Mouse (Mus musculus) G1E (cell line): ENCODE measurements around the gene Plrg1. TPM values are rescaled to one million over a fixed set of nuclear protein-coding genes. Genes with fewer than 3 reads are reported as not detected.

Experiments used
- ATAC-seq: 2 replicates; pipeline ENCODE4 v1.8.0; 2016; ENCODE audit warnings: mild to moderate bottlenecking; ENCODE audit not compliant: insufficient number of reproducible peaks, poor library complexity, low FRiP score, severe bottlenecking; ENCODE audit errors: extremely low read depth
- DNase-seq: peaks from one replicate; pipeline ENCODE4 v3.0.0; 2012; ENCODE audit warnings: low spot score
- H3K27me3 ChIP-seq: 2 replicates; pipeline ENCODE4 v1.6.1; 2012; ENCODE audit warnings: mild to moderate bottlenecking, low read length, inconsistent platforms; ENCODE audit not compliant: insufficient read depth
- H3K36me3 ChIP-seq: replicated peaks from 2 replicates; pipeline ENCODE3; 2012; ENCODE audit warnings: mild to moderate bottlenecking, inconsistent platforms
- H3K4me1 ChIP-seq: 2 replicates; pipeline ENCODE4 v1.6.1; 2012; ENCODE audit warnings: low read depth, low read length, inconsistent platforms, mixed read lengths; ENCODE audit not compliant: insufficient read depth
- H3K4me3 ChIP-seq: 2 replicates; pipeline ENCODE4 v1.5.1; 2012; ENCODE audit warnings: low read depth, mild to moderate bottlenecking, inconsistent platforms, low read length, moderate library complexity, mixed read lengths
- H3K9me3 ChIP-seq: replicated peaks from 2 replicates; pipeline ENCODE4 v1.6.1; 2012; ENCODE audit warnings: inconsistent platforms
- CTCF ChIP-seq: IDR thresholded peaks from 2 replicates; pipeline ENCODE4 v1.5.1; 2012; ENCODE audit warnings: low read depth, low read length, inconsistent platforms, mixed read lengths
- GATA1 ChIP-seq: IDR thresholded peaks from 2 replicates; pipeline ENCODE4 v1.6.1; 2012; ENCODE audit warnings: borderline replicate concordance, low read length, inconsistent platforms, mixed read lengths
- GATA2 ChIP-seq: IDR thresholded peaks from 2 replicates; pipeline ENCODE4 v1.6.1; 2012; ENCODE audit warnings: low read depth, low read length, inconsistent platforms, borderline replicate concordance
- POLR2AphosphoS5 ChIP-seq: IDR thresholded peaks from 2 replicates; pipeline ENCODE4 v1.6.1; 2012; ENCODE audit warnings: low read depth, low read length, inconsistent platforms; ENCODE audit not compliant: insufficient replicate concordance
- TAL1 ChIP-seq: conservative IDR thresholded peaks from 2 replicates; pipeline ENCODE4 v1.6.1; 2012; ENCODE audit warnings: low read depth, low read length, inconsistent platforms, mixed read lengths
- polyA plus RNA-seq: library from polyadenylated mRNA; stranded (reverse); fragments of >175 nt; gene quantifications from 2 replicates; pipeline ENCODE4 v1.2.3, GENCODE M21; 2012
- total RNA-seq, 2 experiments: library from RNA; stranded (forward) in 1 of 2; stranded (reverse) in 1 of 2; fragments of 200-1000 nt in 1 of 2; fragments of >200 nt in 1 of 2; fragmentation: Nextera tagmentation in 1 of 2; gene quantifications; 2 replicates each; pipeline ENCODE4 v1.2.3; 2014 to 2017

The Plrg1 gene
- total and polyA plus RNA-seq, 3 experiments: 6.6 to 122 (median 99.5) TPM

DNA sequence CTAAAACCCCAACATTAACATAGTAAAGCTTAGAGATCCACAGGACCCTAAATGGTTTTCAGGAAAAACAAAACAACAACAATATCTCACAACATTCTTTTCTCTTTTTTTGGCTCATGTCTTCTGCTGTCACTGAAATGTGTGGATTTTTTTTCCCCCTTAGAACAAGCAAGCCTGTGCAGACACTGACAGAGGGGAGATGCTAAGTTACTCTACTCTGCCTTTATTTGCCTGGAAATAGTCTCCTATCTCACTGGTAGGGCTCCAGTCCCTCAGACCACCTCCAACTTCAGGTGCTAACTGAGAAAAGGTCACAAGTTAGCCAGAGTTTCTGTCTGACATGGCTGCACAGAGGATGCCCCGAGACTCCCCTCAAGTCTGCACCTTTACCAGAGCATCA, 43.8 kb downstream of the Plrg1 start:
- no peak for TF ChIP-seq TAL1
- no peak for TF ChIP-seq POLR2AphosphoS5
- Histone ChIP-seq H3K27me3 (no peaks in the 10 kb centered on the region), H3K4me1 (no peaks in the 10 kb centered on the region), H3K9me3 (no peaks in the 10 kb centered on the region), H3K36me3 (no peaks in the 10 kb centered on the region), H3K4me3 (no peak overlapping the region)
- DNase-seq (no peak), ATAC-seq (no peak)

DNA sequence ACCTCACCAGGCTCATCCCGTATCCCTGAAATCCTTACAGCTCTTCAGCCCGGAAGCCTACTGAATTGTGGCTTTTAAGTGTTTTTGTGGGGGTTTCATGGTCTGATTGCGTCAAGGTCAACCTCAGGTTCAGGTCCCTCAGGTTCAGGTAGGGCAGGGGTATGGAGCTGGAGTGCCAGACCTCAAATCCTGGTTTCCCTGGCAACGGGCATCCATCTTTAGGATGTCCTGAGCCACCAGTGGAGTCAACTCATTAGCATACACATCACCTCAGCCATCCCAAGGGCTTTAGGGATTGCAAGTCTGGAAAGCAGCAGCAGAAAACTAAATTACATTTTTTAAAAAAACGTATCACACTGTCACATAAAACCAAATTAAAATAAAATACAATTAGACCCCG, 44.3 kb downstream of the Plrg1 start:
- no peak overlapping the region for H3K4me3 ChIP-seq
- TF ChIP-seq POLR2AphosphoS5 (no peak), GATA1 (no peak), GATA2 (no peak), TAL1 (no peak), CTCF (no peak)
- no peaks in the 10 kb centered on the region for H3K4me1 ChIP-seq
- ATAC-seq (no peak), DNase-seq (no peak)
- H3K36me3 ChIP-seq: no peaks in the 10 kb centered on the region
- no peaks in the 10 kb centered on the region for H3K27me3 ChIP-seq
- no peaks in the 10 kb centered on the region for H3K9me3 ChIP-seq

DNA sequence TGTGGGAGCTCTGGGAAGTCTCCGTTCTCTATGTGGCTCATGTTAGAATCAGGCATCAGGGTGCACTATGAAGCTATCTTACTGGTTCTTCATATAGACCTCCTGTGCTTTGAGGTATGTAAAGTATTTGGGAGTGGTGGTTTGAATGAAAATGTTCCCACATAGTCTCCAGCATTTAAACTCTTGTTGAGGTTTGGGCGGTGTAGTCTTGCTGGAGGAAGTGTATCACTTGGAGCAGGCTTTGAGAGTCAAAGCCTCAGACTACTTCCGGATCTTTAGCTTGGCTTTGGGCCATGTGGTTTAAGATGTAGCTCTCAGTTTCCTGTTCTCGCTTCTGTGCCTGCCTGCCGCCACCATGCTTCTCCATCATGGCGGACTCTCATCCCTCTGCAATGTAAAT, 47.0 kb downstream of the Plrg1 start:
- DNase-seq (no peak), ATAC-seq (no peak)
- Histone ChIP-seq H3K4me1 (no peaks in the 10 kb centered on the region), H3K36me3 (no peaks in the 10 kb centered on the region), H3K27me3 (no peaks in the 10 kb centered on the region), H3K9me3 (0 out of 2 replicates have a peak, but pooled peaks cover 2% of the 10 kb centered on the region), H3K4me3 (no peak overlapping the region)
- no peak for TF ChIP-seq POLR2AphosphoS5
- no peak for TF ChIP-seq CTCF
- no peak for TF ChIP-seq GATA2

DNA sequence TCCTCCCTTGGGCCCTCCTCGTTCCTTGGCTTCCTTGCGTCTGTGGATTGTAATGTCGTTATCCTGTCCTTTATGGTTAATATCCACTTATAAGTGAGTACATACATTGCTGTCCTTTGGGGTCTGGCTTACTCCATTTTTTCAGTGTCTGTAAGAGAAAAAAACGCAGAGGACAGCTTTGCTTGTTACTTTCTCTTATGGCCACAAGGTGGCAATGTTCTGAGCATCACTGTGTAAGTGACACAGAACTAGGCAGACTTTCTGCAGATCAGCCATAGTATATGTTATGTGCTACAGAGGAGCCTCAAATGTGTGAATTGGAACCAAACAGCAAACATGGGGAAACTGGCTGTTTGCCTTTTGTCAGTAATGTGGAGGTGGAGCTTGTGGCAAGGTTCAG, 54.8 kb downstream of the Plrg1 start:
- H3K27me3 ChIP-seq: 0 out of 2 replicates have a peak, but pooled peaks cover 3% of the 10 kb centered on the region
- TF ChIP-seq CTCF (0 out of 2 replicates have a peak, but pooled peaks have one; percentile 5), TAL1 (no peak)
- H3K4me1 ChIP-seq: no peaks in the 10 kb centered on the region
- ATAC-seq (no peak), DNase-seq (no peak)
- 0 out of 2 replicates have a peak, but pooled peaks cover under 1% of the 10 kb centered on the region for H3K9me3 ChIP-seq
- no peak overlapping the region for H3K4me3 ChIP-seq
- no peaks in the 10 kb centered on the region for H3K36me3 ChIP-seq

DNA sequence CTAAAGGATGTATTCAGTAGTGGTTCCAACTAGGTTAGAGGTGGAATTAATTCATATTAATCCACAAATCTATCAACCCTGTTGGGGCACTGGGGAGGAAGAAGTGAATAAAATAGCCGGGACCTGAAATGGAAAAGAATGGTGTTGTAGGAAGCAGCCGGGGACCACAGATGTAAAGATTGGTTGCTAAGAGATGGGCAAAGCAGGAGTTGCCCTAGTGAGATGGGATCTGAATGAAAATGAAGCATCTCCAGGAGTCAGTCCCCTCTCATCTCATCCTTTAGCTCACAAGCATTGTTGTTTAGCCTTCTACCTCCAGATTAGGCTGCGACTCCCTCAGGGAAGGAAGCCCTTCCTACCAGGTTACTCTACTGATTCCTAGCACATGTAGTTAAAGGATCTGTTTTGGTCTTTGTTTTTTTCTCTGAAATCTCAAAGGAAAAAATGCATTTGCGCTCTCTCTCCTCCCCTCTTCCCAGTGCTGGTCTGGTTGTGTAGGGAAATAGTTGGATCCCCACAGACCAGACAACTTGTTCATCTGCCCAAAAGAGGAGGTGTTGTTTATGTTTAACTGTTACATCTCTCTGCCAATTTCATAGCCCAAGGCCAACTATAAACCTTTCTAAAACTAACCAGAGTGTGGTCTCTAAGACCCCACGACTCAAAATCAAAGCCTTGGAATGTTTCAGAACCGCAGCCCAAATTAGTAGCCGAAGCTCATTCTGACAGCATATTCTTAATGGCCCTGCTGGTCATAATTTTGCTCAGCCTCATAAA, 56.4 kb downstream of the Plrg1 start:
- no peak for ATAC-seq
- Histone ChIP-seq H3K9me3 (no peaks in the 10 kb centered on the region), H3K27me3 (0 out of 2 replicates have a peak, but pooled peaks cover 3% of the 10 kb centered on the region), H3K4me1 (no peaks in the 10 kb centered on the region), H3K4me3 (no peak overlapping the region), H3K36me3 (no peaks in the 10 kb centered on the region)
- DNase-seq: no peak
- TF ChIP-seq CTCF (no peak), GATA1 (no peak), POLR2AphosphoS5 (no peak), TAL1 (no peak), GATA2 (no peak)

DNA sequence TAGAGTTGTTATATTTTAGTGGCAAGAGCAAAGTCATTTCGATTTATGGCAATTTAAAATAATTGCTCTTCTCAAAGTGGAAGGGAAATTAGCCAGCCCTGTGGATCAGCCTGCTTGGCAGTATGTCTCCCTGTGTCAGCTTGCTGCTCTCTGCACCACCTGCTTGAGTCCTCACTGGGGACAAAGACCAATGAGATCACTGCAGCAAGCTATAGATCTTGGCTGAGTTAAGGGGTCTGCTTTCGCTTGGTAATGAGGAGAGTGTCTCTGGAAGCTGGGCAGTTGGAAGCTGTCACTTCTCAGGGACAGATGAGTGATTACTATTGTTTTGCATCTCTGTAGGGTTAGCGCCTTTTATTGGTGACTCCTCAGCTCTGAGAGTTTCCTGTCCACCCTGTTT, 57.5 kb downstream of the Plrg1 start:
- H3K4me1 ChIP-seq: no peaks in the 10 kb centered on the region
- H3K4me3 ChIP-seq: no peak overlapping the region
- no peaks in the 10 kb centered on the region for H3K36me3 ChIP-seq
- DNase-seq (no peak), ATAC-seq (no peak)
- 0 out of 2 replicates have a peak, but pooled peaks cover 3% of the 10 kb centered on the region for H3K27me3 ChIP-seq
- H3K9me3 ChIP-seq: no peaks in the 10 kb centered on the region
- TF ChIP-seq GATA2 (no peak), POLR2AphosphoS5 (no peak), TAL1 (no peak), CTCF (no peak), GATA1 (no peak)

DNA sequence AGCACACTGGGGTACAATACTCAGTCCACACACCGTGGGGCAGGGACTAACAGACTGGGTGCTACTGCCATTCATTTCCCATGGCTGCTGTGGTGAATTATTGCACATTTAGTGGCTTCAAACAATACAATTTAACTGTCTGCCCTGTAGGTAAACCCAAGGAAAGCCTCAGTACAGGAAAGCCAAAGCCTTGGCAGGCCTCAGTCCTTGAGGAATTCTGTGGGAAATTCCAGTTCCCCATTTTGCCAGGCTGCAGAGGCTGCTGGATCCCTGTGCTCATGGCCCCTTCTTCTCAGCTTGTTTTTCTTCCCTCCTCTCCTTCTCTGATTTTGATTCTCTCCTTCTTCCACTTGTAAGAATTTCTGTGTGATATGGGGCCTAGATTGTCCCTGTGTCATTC, 59.6 kb downstream of the Plrg1 start:
- H3K9me3 ChIP-seq: no peaks in the 10 kb centered on the region
- H3K36me3 ChIP-seq: no peaks in the 10 kb centered on the region
- DNase-seq (no peak), ATAC-seq (no peak)
- H3K27me3 ChIP-seq: 0 out of 2 replicates have a peak, but pooled peaks cover 3% of the 10 kb centered on the region
- no peaks in the 10 kb centered on the region for H3K4me1 ChIP-seq
- H3K4me3 ChIP-seq: no peak overlapping the region
- TF ChIP-seq GATA1: no peak
- TF ChIP-seq TAL1: no peak
- no peak for TF ChIP-seq POLR2AphosphoS5
- no peak for TF ChIP-seq GATA2
- no peak for TF ChIP-seq CTCF
